Mouse (Mus musculus) olfactory bulb, adult 2 months (tissue): ENCODE measurements at regions not wholly inside any gene's neighbourhood (a gene's known extent, or its start where the extent isn't known, plus 50 kb on each side); places are given as distances from the start of the nearest gene placed in this dataset.

Source experiments
- H3K27ac ChIP-seq: fragments of 200-500 bp; 2 replicates; pipeline ENCODE4 v1.5.1; 2012; ENCODE audit warnings: low read depth, low read length; ENCODE audit not compliant: insufficient read depth
- H3K4me1 ChIP-seq: fragments of 200-500 bp; 2 replicates; pipeline ENCODE4 v1.6.1; 2012; ENCODE audit warnings: low read length; ENCODE audit not compliant: control insufficient read depth, insufficient read depth
- H3K4me3 ChIP-seq: fragments of 200-500 bp; 2 replicates; pipeline ENCODE4 v1.5.1; 2012; ENCODE audit warnings: mild to moderate bottlenecking, low read depth, low read length, moderate library complexity; ENCODE audit not compliant: insufficient read depth
- CTCF ChIP-seq: fragments of 200-500 bp; IDR thresholded peaks from 2 replicates; pipeline ENCODE4 v1.5.1; 2012; ENCODE audit warnings: low read depth, mild to moderate bottlenecking, low read length, moderate library complexity; ENCODE audit not compliant: insufficient read depth
- POLR2A ChIP-seq: fragments of 200-500 bp; IDR thresholded peaks from 2 replicates; pipeline ENCODE4 v1.6.1; 2012; ENCODE audit warnings: mild to moderate bottlenecking, low read depth, low read length, moderate library complexity; ENCODE audit not compliant: insufficient read depth
- WGBS: fragments of 180-500 bp; shearing (Covaris S2); methylation state at CpG from one replicate; pipeline ENCODE4 v1.1.7; 2018; 5-methylcytosine and 5-hydroxymethylcytosine counted together

DNA sequence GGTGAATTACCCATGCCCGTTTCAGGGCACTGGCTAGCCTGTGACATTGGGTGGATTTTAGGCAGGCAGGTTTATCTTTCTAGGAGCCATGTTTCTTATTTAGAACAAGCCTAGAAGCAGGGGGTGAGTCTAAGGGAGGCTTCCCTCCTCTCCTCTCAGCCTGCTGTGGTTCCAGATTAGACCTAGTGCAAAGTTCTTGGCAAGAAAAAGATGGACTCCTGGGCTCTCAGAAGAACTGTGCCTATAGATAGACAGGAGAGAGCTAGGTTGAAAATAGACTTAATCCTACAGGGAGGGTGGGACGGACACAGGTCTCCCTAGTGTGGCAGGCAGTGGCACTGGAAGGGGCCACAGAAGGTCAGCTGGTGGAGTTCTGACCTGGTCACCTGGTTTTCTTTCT, 95.3 kb downstream of the Chst1 start:
- Histone ChIP-seq H3K4me3 (no peak overlapping the region), H3K4me1 (peaks cover 20% of the 10 kb centered on the region), H3K27ac (no peak overlapping the region)
- TF ChIP-seq CTCF, result no peak
- WGBS, result 90% methylated on average over 2 of the region's 2 CpGs

DNA sequence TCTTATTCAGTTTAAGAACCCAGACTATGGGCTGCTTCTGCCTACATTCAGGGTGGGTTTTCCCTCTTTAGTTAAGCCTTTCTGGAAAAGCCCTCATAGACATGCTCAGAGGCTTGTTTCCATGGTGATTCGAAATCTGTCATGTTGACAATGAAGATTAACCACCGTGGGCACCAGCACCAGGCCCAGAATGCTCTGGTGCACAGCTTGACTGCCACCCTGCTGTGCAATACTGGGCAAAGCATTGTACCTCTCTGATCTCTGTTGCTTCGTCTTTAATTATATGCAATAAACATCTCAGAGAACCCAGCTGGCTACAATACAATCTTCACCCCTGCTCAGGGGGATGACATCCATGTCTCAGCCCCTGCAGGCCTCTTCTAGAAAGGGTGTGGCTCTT, 96.4 kb downstream of the Chst1 start:
- no peak for TF ChIP-seq POLR2A
- TF ChIP-seq CTCF, result no peak
- WGBS, result 21% methylated on average over 3 of the region's 3 CpGs
- H3K4me1 ChIP-seq, result peaks cover 20% of the 10 kb centered on the region

DNA sequence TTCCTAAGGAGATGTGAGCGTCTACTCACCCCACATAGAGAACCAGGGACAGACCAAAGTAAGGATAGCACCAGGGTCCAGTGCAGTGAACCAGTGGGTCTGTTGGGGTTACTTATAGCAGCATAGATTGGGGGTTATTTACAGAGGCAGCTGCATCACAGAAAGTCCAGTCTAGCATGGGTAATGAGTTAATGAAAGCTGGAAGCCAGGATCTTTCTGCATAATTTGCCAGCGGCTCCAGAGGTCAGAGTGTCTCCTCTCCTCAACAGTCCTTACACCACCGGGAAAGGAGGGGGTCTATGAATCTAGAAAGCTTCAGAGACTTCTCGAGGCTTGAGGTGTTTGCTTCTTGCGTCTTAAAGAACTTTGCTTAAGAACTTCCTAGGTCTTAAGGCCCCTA, 98.2 kb downstream of the Chst1 start:
- peaks cover 22% of the 10 kb centered on the region for H3K4me1 ChIP-seq
- TF ChIP-seq CTCF (no peak), POLR2A (no peak)
- H3K27ac ChIP-seq, result no peak overlapping the region
- 69% methylated on average over 5 of the region's 5 CpGs for WGBS
- H3K4me3 ChIP-seq, result no peak overlapping the region

More for the DNA sequence above, 96.4 kb downstream of the Chst1 start:
- H3K27ac ChIP-seq, result no peak overlapping the region
- no peak overlapping the region for H3K4me3 ChIP-seq

DNA sequence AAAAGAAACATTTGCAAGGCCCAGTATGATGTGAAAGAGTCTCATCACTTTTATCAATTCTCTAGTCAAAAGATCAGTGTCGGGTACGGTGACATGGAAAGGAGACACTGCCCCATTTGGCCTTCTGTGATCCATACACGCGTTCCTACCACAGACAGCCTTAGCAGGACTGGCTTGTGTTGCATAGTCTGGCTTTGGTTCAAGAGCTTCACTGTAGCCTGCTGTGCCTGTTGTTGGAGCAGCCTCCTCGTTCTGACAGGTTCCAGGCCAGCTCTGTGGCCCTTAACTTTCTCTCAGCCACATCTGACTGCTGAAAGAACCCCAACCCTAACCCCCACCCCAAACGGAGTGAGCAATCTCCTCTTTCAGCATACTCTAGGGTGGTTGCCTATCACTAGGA, 99.9 kb downstream of the Chst1 start:
- TF ChIP-seq POLR2A (no peak), CTCF (no peak)
- H3K27ac ChIP-seq, result no peak overlapping the region
- peaks cover 35% of the 10 kb centered on the region for H3K4me1 ChIP-seq
- no peak overlapping the region for H3K4me3 ChIP-seq
- 66% methylated on average over 6 of the region's 6 CpGs for WGBS

DNA sequence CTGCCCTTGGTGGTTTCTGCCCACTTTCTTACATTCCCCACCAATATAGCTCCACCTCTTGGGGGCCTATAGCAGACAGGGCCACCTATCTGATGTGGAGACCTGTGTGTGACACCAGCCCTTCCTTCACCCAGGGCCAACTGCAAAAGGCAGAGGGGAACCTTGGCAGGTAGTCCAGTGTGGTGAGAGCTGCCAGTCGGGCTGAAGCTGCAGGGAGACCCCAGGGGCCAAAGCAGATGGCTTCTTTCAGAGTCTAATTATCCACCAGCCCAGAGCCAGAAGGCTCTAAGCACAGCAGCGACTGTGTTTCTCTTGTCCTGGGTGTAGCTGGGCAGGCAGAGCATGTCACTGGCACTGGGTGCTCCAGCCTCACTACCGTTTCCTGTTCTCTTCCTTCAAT, 104.5 kb downstream of the Chst1 start:
- WGBS, result 69% methylated on average over 3 of the region's 3 CpGs
- peaks cover 18% of the 10 kb centered on the region for H3K4me1 ChIP-seq
- no peak overlapping the region for H3K27ac ChIP-seq
- H3K4me3 ChIP-seq, result no peak overlapping the region
- no peak for TF ChIP-seq CTCF
- TF ChIP-seq POLR2A, result no peak

DNA sequence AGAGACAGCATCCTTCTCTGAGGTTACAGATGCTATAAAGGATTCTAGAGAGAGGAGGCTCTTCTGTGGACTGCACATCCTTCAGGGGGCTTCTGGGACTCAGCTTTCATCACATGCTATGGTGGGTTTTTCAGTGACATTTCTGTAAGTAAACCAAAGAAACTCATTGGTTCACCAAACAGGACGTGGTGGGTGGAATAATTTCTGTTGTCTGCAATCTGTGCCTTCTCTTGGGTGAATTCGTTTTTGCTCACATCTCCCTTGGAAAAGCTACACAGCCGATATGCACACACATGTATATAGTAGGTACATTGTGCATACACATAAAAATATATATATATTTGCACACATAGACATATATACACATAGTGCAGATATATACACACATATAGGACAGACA, 110.2 kb downstream of the Chst1 start:
- Histone ChIP-seq H3K27ac (no peak overlapping the region), H3K4me3 (no peak overlapping the region), H3K4me1 (peaks cover 10% of the 10 kb centered on the region)
- 61% methylated on average over 3 of the region's 3 CpGs for WGBS
- TF ChIP-seq POLR2A (no peak), CTCF (no peak)

DNA sequence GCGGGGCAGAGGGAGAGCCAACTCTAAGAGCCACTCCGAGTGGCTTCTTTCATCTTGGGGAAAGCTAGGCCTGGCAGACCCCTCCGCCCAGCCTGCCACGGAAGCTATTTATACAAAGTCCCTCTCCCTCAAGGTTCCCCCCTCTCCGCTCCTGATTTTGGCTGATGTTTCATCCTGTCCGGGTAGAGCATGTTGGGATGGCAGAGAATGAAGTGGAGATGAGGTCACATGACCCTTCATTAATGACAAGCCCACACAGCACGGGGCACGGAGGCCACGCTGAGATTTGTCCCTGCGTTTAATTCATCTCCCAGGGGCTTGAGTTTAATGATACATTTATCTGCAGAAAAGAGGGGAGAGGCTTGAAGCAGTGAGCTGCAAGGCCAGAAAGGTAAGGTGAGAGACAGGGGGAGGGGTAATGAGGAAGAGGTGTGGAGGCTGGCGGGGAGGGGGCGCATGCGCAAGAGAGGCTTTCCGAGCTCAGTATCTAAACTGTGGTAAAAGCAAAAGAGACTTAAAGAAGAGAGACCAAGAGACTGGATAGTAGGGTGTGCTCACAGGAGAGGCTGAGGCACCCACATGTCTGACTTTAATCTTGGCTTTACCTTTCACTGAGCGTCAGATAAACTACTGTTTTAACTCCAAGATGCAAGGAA, 111.7 kb downstream of the Chst1 start:
- no peak overlapping the region for H3K4me3 ChIP-seq
- no peak for TF ChIP-seq CTCF
- no peak for TF ChIP-seq POLR2A
- 50% methylated on average over 15 of the region's 15 CpGs for WGBS
- no peak overlapping the region for H3K27ac ChIP-seq
- peaks cover 10% of the 10 kb centered on the region for H3K4me1 ChIP-seq

DNA sequence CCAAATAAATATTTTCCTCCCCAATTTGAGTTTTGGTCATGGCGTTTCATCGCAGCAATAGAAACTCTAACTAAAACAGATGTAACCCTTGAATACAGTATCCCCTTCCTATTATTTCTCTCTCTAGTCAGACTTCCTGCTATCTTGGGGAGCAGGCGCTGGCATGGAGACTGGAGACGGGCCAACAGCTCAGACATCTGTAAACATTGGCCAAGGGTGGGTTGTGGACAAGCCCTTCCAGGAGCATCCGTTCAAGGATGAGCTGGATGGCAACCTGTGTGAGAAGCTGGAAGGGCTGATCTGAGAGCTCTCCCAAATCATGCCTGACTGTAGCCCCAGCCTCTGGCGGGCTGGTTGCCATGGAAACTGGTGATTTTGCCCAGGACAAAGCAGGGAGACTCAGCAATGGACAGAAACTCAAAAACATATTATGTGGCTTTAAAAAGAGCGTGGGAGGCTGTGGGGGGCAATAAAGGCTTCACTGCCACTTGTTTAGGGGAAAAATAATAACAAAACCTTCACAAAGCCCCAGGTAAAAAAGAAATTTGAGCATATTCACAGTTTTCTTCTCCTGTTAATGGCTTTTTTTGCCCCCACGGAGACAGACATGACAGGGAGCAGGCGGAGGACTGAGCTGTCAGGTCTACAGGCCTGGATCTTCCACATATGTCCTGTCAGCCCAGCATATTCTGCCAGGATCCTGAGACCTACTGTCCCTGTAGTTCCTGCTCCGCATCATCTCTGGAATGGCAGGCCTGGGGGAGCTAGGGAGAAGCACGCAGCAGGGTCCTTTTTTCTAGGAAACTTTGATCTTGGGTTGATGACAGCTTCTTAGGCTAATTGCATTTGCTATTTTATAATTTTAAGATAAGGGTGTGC, 113.0 kb downstream of the Chst1 start:
- TF ChIP-seq POLR2A, result no peak
- no peak overlapping the region for H3K27ac ChIP-seq
- H3K4me3 ChIP-seq, result no peak overlapping the region
- peaks cover 10% of the 10 kb centered on the region for H3K4me1 ChIP-seq
- WGBS, result 40% methylated on average over 11 of the region's 11 CpGs

DNA sequence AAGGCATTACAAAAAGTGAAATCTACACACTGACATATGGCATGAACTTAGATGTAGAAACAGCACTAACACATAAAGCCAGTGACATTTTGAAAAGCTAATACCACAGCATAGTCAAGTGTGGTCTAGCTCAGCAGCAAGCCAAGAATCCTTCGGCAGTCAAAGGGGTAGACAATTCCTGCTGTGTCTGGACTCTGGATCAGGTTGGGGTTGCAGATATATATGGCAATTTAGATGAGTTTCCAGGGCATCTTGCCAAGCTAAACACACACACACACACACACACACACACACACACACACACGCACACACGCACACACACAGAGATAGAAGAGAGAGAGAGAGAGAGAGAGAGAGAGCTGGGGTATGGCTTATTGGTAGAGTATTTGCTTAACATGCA, 118.2 kb downstream of the Chst1 start:
- WGBS, result 78% methylated on average over 3 of the region's 3 CpGs
- Histone ChIP-seq H3K4me3 (no peak overlapping the region), H3K27ac (no peak overlapping the region), H3K4me1 (peaks cover 2% of the 10 kb centered on the region; the same call in 1 of the 2 replicates)
- no peak for TF ChIP-seq CTCF
- TF ChIP-seq POLR2A, result no peak

DNA sequence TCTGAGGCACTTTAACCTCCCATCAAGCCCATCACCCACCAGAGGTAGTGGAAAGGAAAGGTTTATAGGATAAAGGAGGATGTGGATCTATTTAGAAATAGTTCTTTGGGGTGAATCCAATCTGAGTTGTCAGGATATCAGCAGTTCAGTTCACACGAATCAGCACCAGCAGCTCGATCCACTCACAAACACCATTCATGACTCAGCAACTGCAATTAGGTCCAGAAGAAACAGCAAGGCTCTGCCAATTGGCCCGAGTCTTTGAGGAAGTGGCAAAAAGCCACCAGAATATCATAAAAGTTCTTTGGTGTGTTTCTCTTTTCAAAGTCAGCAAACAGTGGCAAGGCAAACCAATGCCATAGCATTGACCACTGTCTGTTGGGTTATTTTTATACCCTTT, 122.4 kb downstream of the Chst1 start:
- H3K27ac ChIP-seq, result no peak overlapping the region
- TF ChIP-seq CTCF (no peak), POLR2A (no peak)
- 75% methylated on average over 3 of the region's 3 CpGs for WGBS

More for the DNA sequence above, 122.4 kb downstream of the Chst1 start:
- peaks cover 8% of the 10 kb centered on the region for H3K4me1 ChIP-seq
- H3K4me3 ChIP-seq, result no peak overlapping the region
